Mouse (Mus musculus) urinary bladder, postnatal 4 days (tissue): ENCODE results near the gene Slc38a5.

ENCODE experiments used
- DNase-seq, 2 experiments: peaks; one replicate each; pipeline ENCODE4 v3.0.0; 2021 to 2022; ENCODE audit warnings: low spot score in 2 of 2

The Slc38a5 gene

DNA sequence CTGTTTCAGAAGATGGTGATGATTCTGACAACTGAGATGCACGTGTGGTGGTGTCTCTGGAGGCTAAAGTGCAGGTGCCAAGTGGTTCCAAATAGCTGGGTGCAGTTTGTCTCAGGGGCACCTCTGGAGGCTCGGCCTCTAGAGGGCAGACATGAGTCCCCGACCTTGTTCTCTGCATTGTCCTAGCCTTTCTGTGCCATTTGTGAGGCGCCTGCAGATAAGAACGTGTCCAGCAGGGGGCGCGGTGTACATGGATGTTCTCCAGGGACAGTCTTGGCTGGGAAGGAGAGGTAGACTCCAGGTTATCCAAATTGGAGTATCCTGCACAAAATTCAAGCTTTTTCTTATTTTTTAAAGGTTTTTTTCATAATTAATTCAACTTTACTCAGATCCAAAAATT, 44.0 kb downstream of the Slc38a5 start:
- peak; percentile 16 to 67 for DNase-seq

DNA sequence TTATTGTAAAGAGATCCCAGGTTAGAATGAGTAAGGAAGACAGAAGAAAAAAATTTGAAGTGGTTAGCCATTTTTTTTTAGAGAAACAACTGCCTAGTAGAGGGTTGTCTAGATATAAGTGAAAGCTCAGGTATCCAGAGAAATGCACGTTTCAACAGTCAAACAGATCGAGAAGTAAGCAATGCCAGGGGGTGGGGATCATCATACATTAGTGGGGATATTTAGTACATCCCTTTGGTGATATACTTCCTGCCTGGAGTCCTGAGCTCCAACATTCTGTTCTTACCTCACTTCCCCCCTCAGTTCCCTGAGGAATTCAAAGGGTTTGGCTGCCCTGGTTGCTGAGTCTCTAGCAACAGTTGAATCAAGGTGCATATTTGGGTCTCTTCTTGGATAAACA, 56.2 kb downstream of the Slc38a5 start, which contains the start of gene Ssxb10:
TSS of gene Ssxb10 (plus strand) at position 301 of the 400 bp plus-strand sequence.
- no peak for DNase-seq
